Mouse (Mus musculus) embryonic facial prominence, embryonic 13.5 days (tissue): ENCODE measurements around the gene Afp. TPM values are rescaled to one million over a fixed set of nuclear protein-coding genes. Genes with fewer than 3 reads are reported as not detected.

ENCODE experiments used
- ATAC-seq: fragments of 200-750 bp; cut with Nextera tagmentation; 2 replicates; pipeline ENCODE4 v1.8.0; 2017; ENCODE audit warnings: low read depth; ENCODE audit not compliant: insufficient number of reproducible peaks, insufficient read depth, low FRiP score, low TSS enrichment
- H3K27ac ChIP-seq: fragments of 300-500 bp; sonication (generic); 2 replicates; pipeline ENCODE4 v1.5.1; 2015; ENCODE audit warnings: moderate library complexity, mild to moderate bottlenecking, inconsistent platforms
- H3K27me3 ChIP-seq: fragments of 300-500 bp; sonication (generic); 2 replicates; pipeline ENCODE4 v1.6.1; 2015; ENCODE audit warnings: mild to moderate bottlenecking, inconsistent platforms
- H3K36me3 ChIP-seq: fragments of 300-500 bp; sonication (generic); 2 replicates; pipeline ENCODE4 v1.6.1; 2015; ENCODE audit warnings: mild to moderate bottlenecking, inconsistent platforms
- H3K4me1 ChIP-seq: fragments of 300-500 bp; sonication (generic); 2 replicates; pipeline ENCODE4 v1.6.1; 2015; ENCODE audit warnings: inconsistent platforms
- H3K4me2 ChIP-seq: fragments of 300-500 bp; sonication (generic); 2 replicates; pipeline ENCODE4 v1.6.1; 2015; ENCODE audit warnings: moderate library complexity, mild to moderate bottlenecking, inconsistent platforms
- H3K4me3 ChIP-seq: fragments of 300-500 bp; sonication (generic); 2 replicates; pipeline ENCODE4 v1.5.1; 2015; ENCODE audit warnings: mild to moderate bottlenecking, inconsistent platforms
- H3K9ac ChIP-seq: fragments of 300-500 bp; sonication (generic); 2 replicates; pipeline ENCODE4 v1.6.1; 2015; ENCODE audit warnings: mild to moderate bottlenecking, inconsistent platforms
- H3K9me3 ChIP-seq: fragments of 300-500 bp; sonication (generic); 2 replicates; pipeline ENCODE4 v1.6.1; 2016; ENCODE audit warnings: inconsistent platforms
- WGBS: fragments of 180-500 bp; shearing (Covaris S2); methylation state at CpG from one replicate; pipeline ENCODE4 v1.1.7; 2015; ENCODE audit warnings: mixed read lengths; 5-methylcytosine and 5-hydroxymethylcytosine counted together
- polyA plus RNA-seq: library from polyadenylated mRNA; unstranded; fragments of >200 nt; fragmentation: Nextera tagmentation; extraction: Ambion mirVana; gene quantifications from 2 replicates; pipeline ENCODE4 v1.2.1, GENCODE M21; 2015

Gene Afp
- polyA plus RNA-seq, 1 experiment from 2014 or later, result 0.84 TPM

- Histone ChIP-seq H3K4me1 (no peaks in the 10 kb centered on the region), H3K9me3 (no peaks in the 10 kb centered on the region), H3K4me3 (no peak overlapping the region), H3K27me3 (no peaks in the 10 kb centered on the region), H3K9ac (no peak overlapping the region), H3K4me2 (no peak overlapping the region), H3K27ac (no peak overlapping the region), H3K36me3 (no peaks in the 10 kb centered on the region)
- WGBS, result 52% methylated on average over 13 of the region's 13 CpGs
- no peak for ATAC-seq
These were observed 16.9 kb downstream of the Afp start for GRCm38 (mm10) chr5:90507411-90507949.

DNA sequence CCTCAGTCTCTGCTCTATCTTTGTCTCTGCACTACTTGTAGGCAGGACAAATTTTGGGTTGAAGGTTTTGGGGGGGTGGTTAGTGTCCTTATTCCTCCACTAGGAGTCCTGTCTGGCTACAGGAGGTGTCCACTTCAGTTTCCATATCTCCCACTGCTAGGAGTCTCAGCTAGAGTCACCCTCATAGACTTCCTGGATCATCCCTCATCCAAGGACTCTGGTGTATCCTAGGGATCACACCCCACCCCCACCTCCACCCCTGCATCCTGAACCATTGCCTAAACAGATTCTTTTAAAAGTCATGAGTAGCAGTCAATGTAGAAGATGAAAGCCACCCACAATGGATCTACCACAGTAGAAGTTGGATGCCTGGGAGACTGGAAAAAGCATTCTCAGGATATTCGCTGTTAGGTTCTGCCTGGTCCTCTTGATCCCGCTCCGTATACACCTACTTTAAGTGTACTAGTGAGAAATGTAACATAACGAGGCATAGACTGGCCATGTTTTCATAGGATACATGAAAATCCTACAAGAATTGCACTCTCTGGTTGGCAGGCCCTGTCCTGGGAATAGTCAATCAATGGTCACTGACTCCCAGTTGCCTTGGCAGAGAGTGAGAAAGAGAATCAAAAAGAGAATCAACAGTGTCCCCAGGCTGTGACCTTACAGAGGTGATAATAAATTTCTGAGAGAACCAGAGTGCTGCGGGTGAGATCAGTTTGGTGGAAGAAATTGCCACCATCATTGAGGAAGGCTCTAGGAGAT lies 19.5 kb downstream of the Afp start:
- ATAC-seq, result no peak
- no peak overlapping the region for H3K27ac ChIP-seq
- H3K4me1 ChIP-seq, result no peaks in the 10 kb centered on the region
- 91% methylated on average over 5 of the region's 5 CpGs for WGBS
- H3K9ac ChIP-seq, result no peak overlapping the region
- no peaks in the 10 kb centered on the region for H3K27me3 ChIP-seq
- no peak overlapping the region for H3K4me3 ChIP-seq
- no peak overlapping the region for H3K4me2 ChIP-seq
- H3K9me3 ChIP-seq, result no peaks in the 10 kb centered on the region
- H3K36me3 ChIP-seq, result no peaks in the 10 kb centered on the region

- H3K9ac ChIP-seq, result no peak overlapping the region
- H3K36me3 ChIP-seq, result no peaks in the 10 kb centered on the region
- WGBS, result 81% methylated on average over 6 of the region's 6 CpGs
- no peak overlapping the region for H3K4me3 ChIP-seq
- H3K4me1 ChIP-seq, result no peaks in the 10 kb centered on the region
- no peaks in the 10 kb centered on the region for H3K27me3 ChIP-seq
- H3K27ac ChIP-seq, result no peak overlapping the region
- no peak for ATAC-seq
- H3K4me2 ChIP-seq, result no peak overlapping the region
- H3K9me3 ChIP-seq, result no peaks in the 10 kb centered on the region
These were observed 21.9 kb downstream of the Afp start for GRCm38 (mm10) chr5:90512288-90512955.

DNA sequence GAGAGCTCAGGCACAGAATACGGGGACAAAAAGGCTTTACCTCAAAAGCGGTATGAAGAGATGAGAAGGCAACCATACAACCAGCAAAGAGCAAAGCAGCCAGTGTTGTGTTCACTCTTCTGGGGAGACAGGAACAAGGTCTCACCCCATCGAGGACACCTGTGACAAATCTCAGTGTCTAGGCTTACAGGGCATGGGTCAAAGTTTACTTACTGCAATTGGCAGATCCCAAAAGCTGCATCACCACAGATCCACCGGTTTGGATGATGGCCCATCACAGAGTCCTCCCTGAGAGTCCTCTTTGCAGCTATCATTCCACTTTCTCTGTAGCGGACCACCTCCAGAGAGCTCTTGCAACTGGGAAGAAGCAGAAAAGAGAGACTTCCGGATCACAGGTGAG lies 25.0 kb downstream of the Afp start:
- ATAC-seq, result no peak
- H3K27ac ChIP-seq, result no peak overlapping the region
- H3K27me3 ChIP-seq, result no peaks in the 10 kb centered on the region
- no peak overlapping the region for H3K9ac ChIP-seq
- no peaks in the 10 kb centered on the region for H3K4me1 ChIP-seq
- H3K36me3 ChIP-seq, result no peaks in the 10 kb centered on the region
- H3K4me3 ChIP-seq, result no peak overlapping the region
- WGBS, result 88% methylated on average over 6 of the region's 6 CpGs
- H3K9me3 ChIP-seq, result no peaks in the 10 kb centered on the region
- H3K4me2 ChIP-seq, result no peak overlapping the region

- ATAC-seq, result no peak
- H3K27me3 ChIP-seq, result 0 out of 2 replicates have a peak, but pooled peaks cover 2% of the 10 kb centered on the region
- no peaks in the 10 kb centered on the region for H3K9me3 ChIP-seq
- H3K9ac ChIP-seq, result no peak within 1 kb of the TSS
- H3K36me3 ChIP-seq, result no peaks in the 10 kb centered on the region
- 78% methylated on average over 6 of the region's 6 CpGs for WGBS
- no peak within 1 kb of the TSS for H3K4me2 ChIP-seq
- no peaks in the 10 kb centered on the region for H3K4me1 ChIP-seq
- no peak within 1 kb of the TSS for H3K27ac ChIP-seq
- H3K4me3 ChIP-seq, result no peak within 1 kb of the TSS
These were observed 28.0 kb downstream of the Afp start, which contains the start of gene Afm for GRCm38 (mm10) chr5:90518356-90519100. Gene Afm, plus strand, starts transcription at chr5:90518932.

DNA sequence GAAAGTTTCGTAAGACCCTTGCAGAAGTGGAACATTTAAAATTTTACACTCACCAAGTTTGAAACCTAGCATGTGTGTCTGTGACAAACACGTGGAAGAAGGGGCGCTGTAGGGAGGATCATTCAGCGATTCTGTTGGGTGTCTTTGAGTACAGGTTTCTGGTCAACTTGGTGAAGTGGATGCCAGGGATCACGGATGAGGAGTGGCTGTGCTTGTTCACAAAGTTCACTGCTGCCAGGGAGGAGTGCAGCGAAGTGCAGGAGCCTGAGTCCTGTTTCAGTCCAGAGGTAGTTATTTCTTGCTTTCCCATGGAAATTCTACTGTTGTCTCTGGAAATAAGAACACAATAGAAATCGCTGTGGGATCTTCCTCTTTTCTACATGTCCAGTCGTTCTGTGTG lies 60.7 kb downstream of the Afp start:
- Histone ChIP-seq H3K4me2 (no peak overlapping the region), H3K4me1 (no peaks in the 10 kb centered on the region), H3K9me3 (no peaks in the 10 kb centered on the region), H3K36me3 (no peaks in the 10 kb centered on the region), H3K27me3 (no peaks in the 10 kb centered on the region), H3K4me3 (no peak overlapping the region), H3K9ac (no peak overlapping the region), H3K27ac (no peak overlapping the region)
- 88% methylated on average over 8 of the region's 8 CpGs for WGBS
- no peak for ATAC-seq

GRCm38 (mm10) chr5:90556052-90556451 lies 65.5 kb downstream of the Afp start:
- no peak overlapping the region for H3K9ac ChIP-seq
- H3K9me3 ChIP-seq, result no peaks in the 10 kb centered on the region
- no peak for ATAC-seq
- no peak overlapping the region for H3K4me2 ChIP-seq
- no peaks in the 10 kb centered on the region for H3K27me3 ChIP-seq
- H3K4me1 ChIP-seq, result no peaks in the 10 kb centered on the region
- no peak overlapping the region for H3K4me3 ChIP-seq
- no peak overlapping the region for H3K27ac ChIP-seq
- 76% methylated on average over 3 of the region's 3 CpGs for whole genome bisulfite sequencing
- no peaks in the 10 kb centered on the region for H3K36me3 ChIP-seq

Other genes with a start within 250 kb of the Afp start
- gene Ankrd17, start 124.2 kb upstream of the Afp start, polyA plus RNA-seq, result 31.5 and 33.0 TPM in 2 replicates
- 8.8 TPM in 2 replicates for gene Gm9958, start 123.5 kb upstream of the Afp start, polyA plus RNA-seq
- gene Alb, start 29.8 kb upstream of the Afp start, polyA plus RNA-seq, result 1.8 and 60.7 TPM in 2 replicates
- gene Afm, start 28.2 kb downstream of the Afp start, polyA plus RNA-seq, result 0.50 TPM in 1 of 2 replicates, not detected in the other
- not detected in 2 replicates for gene 5830473C10Rik, start 70.4 kb downstream of the Afp start, polyA plus RNA-seq
- 1.3 and 1.5 TPM in 2 replicates for gene Rassf6, start 149.9 kb downstream of the Afp start, polyA plus RNA-seq